Mouse (Mus musculus) brain, embryonic 14.5 days (tissue): Measurements from ENCODE around the gene Rusc1.

Experiments used
- CTCF ChIP-seq: fragments of 200-500 bp; IDR thresholded peaks from 2 replicates; pipeline ENCODE4 v1.5.1; 2012; ENCODE audit warnings: inconsistent platforms, mild to moderate bottlenecking, moderate library complexity, borderline replicate concordance; ENCODE audit not compliant: insufficient read depth, insufficient read length; ENCODE audit errors: extremely low read depth
- POLR2A ChIP-seq: fragments of 200-500 bp; IDR thresholded peaks from 2 replicates; pipeline ENCODE4 v1.6.1; 2012; ENCODE audit warnings: mild to moderate bottlenecking, inconsistent platforms, borderline replicate concordance; ENCODE audit not compliant: poor library complexity, insufficient read depth, insufficient read length, severe bottlenecking; ENCODE audit errors: extremely low read depth

GRCm38 (mm10) chr3:89084133-89084532, 9.0 kb downstream of the Rusc1 start:
- no peak for TF ChIP-seq CTCF
- no peak for TF ChIP-seq POLR2A
